Mouse (Mus musculus) liver, adult (tissue): ENCODE results near the gene Pnpla3.
A peak's percentile ranks its signal among the peaks of the same experiment; 100 is the strongest.

Experiments used
- GATA4 ChIP-seq: IDR thresholded peaks from 2 replicates; pipeline ENCODE4 v1.6.1; 2014; ENCODE audit warnings: mild to moderate bottlenecking, low read length; ENCODE audit not compliant: insufficient replicate concordance

The Pnpla3 gene

DNA sequence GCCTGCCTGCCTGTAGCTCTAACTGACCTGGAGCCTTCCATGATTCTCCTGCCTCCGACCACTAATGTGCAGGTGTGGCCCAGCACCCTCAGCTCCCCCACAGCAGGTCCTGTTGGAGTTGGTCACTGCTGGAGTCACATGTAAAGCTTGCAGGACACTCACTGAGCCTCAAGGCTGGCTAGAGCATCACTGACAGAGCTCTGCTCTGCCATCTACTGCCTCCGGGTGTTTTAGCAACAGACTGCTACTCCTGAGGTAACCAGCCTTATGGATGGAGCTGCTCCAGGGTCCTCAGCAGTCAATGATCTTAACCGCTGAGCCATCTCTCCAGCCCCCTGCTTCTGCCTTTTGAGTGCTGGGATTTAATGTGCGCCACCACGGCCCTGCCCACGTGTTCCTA, 55.8 kb downstream of the Pnpla3 start:
- TF ChIP-seq GATA4: no peak

DNA sequence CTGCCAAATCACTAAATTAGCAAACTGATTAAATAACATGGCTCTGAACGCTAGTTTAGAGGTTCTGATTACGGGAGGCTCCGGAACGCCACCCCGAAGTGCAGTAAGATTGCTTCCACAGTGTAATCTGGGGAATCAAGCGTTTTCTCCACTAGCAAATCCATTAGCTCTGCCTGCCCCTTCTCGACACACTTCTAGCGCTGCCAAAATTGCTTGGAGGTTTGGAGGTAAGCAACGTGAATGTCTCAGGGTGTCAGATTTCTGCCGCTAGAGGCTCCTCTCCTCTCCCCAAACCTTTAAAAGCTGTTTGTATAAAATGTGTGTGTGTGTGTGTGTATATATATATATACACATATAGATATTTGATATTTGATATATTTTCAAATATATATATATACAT, 57.1 kb downstream of the Pnpla3 start:
- no peak for TF ChIP-seq GATA4

DNA sequence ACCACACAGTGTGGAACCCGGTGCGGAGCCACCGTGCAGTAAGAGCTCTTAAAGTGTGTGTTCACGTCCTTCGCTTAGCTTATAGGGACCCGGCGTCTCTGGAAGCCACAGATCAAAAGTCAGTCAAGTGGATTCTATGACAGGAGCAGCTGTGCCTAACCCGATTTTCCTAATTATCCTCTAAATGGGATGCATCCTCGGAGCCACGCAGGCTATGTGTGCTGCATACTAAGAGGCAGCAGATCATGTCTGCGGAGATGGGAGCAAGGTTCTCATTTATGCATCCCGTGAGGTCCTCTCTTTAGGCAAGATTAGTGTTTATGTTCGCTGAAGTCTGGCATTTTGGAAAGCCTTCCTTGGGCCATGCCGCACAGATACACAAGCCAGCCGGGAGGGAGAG, 59.3 kb downstream of the Pnpla3 start:
- no peak for TF ChIP-seq GATA4

DNA sequence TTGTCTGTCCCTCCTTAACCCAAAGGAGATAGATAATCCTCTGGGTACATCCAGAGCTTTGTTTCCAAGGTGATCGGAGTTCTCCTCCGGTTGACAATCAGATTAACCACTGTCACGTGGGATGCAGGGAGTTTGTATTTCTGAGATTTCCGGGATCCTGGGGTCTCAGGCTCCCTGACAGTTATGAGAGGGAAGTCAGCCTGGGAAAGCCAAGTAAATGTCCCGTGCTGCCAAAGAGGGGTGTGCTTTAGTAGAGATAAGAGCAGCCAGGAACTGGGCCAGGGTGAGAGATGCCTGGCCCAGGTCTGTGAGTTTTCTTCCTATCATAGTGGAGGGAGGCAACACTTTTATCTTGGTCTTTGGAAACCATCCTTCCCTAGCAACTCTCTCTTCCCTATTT, 63.0 kb downstream of the Pnpla3 start:
- no peak for TF ChIP-seq GATA4

DNA sequence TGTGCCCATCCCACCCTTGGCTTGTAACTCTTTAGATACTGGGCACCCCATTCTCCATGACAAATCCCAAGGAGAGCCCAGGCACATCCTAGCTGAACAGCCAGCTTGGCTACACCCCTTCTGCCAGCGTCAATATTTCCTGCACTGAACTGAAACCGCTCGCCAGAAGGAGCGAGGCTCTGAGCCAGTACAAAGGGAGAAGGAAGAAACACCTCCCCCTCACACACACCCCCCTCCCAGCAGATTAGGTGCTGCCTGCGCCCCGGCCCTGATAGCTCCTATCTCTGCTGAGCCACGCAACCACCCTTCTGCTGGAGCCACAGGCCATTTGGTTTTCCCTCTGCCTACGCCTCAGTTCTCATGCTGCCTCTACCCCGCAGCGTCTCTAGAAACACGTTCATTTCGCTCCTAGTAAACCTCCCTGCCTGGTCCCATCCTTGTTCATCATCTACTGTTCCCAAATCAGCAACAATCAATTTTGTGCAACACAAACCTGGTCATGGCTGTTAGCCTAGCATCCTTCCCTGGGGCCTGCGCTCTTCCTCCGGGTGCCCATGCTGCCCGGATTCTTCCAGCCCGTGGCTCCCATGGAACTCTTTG, 63.6 kb downstream of the Pnpla3 start:
- TF ChIP-seq GATA4: peak; percentile 83; the same call in 1 of the 2 replicates

DNA sequence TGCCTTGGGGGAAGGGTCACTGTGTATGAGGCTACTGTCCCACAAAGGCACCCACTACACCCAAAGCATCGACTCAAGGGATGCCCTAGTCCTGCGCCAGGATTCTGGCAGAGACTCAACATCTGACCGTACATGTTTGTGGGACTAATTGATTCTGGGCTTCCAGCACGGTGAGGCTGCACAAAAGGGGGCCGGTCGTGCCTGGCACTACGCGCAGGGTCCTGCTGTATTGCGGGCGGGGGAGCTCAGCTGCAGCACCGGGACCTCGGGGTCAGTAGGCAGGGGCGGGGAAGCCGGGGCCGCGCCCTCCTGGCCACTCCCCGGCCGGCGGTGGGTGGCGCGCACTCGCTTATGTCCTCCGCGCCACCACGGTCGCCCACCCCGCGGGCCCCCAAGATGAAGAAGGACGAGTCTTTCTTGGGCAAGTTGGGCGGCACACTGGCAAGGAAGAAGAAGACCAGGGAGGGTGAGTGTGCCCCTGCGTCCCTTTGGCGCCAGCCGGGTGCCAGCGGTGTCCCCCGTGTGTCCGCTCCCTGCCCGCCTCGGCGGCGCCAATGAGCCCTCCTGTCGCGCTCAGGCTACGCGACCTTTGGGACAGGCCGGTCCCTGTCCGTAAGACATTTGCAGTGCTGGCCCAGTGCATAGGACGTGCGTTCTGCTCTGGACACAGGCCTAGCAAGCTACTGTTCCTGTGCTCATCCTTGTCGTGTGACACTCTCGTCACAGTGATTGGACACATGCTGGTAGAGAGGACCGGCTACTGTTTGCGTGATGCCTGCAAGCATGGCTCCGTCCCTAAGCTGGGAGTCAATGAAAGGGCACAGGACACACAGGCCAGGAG, 64.3 kb downstream of the Pnpla3 start, which contains the start of gene Parvb:
Gene Parvb, plus strand, starts transcription at position 323 of the 841 bp plus-strand sequence.
- no peak for TF ChIP-seq GATA4

DNA sequence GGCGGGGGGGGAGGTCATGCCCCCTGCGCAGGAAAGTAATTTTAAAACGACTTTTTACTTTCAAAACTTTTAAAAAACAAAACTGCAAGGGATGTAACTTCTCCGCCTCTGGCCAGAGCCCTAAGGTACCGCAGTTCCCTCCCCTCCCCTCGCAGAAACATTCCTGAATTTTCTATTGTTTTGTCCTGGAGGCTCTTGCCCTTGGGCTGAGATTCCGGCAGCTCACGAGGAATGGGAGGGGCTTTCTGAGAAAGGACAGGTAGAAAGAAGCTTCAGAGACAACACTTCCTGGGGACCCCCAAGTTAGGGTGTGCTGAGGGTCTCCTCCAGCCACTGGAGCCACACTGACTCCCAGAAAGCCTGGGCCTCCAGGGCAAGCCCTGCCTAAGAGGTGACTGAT, 65.0 kb downstream of the Pnpla3 start:
- TF ChIP-seq GATA4: no peak

DNA sequence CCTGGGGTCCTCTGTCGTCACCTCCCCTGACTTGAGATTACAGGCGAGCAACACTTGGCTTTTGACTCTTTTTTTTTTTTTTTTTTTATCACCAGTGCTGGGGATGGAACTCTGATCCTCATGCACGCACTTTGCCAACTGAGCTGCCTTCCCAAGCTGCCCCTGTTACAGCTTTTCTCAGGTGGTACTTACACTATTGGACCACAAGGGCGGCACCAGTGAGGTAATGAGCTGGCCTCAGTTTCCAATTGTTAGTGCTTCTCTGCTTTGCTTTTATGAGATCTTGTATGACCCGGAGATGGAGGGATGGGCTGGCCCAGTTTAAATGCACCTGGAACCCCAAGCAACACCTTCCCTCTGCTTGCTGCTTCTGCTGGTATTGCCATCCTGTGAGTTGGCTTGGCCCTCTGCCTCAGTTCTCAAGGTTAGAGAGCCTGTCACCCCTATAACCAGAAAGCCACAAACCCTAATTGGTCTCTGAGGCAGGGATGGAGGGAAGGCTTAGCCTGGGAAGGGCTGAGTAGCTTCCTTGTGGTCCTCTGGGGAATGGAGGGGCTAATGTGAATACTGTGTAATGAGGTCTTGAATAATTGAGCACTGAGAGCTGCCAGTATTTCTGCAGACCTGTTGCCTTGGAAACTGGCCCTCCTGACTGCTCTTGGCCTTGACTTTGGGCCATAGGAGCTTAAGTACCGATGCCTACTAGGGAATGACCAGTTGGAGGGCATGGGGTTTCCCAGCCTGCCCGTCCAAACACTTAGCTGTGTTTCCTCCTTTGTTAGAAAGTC, 67.4 kb downstream of the Pnpla3 start:
- TF ChIP-seq GATA4: no peak

DNA sequence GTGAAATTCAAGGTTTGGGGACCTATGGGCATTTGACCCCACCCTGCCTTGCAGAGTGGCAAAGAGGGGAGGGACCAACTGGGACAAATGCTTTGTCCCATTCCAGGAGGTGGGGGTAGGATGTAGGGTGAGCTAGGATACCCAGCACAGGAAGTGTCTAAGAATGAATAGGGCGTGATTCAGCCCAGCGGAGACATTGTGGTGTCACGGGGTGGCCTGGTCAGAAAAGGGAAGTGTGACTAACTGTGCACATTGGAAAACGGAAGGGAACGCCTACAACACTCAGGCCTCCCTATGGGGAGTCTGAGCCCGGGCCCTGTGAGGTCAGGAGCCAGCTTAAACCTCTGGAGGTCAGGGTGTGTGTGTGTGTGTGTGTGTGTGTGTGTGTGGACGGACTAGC, 68.0 kb downstream of the Pnpla3 start:
- no peak; the same call in 1 of the 2 replicates for TF ChIP-seq GATA4
